Mouse (Mus musculus): ENCODE results near the gene Usp48.

GRCm38 (mm10) chr4:137593601-137594495 is at the start of gene Usp48:
- no peak for TF ChIP-seq CTCF (IDR thresholded peaks at IDR 0.05; ENCODE audit: low read depth, low read length)
- TF ChIP-seq GATA1 (IDR thresholded peaks at IDR 0.05; ENCODE audit: borderline replicate concordance, low read length) = no peak
- no peak for TF ChIP-seq GATA2 (IDR thresholded peaks at IDR 0.05; ENCODE audit: borderline replicate concordance, low read depth, low read length)

Data from G1E (cell line).